Mouse (Mus musculus): ENCODE data around the gene Retreg2.

DNA sequence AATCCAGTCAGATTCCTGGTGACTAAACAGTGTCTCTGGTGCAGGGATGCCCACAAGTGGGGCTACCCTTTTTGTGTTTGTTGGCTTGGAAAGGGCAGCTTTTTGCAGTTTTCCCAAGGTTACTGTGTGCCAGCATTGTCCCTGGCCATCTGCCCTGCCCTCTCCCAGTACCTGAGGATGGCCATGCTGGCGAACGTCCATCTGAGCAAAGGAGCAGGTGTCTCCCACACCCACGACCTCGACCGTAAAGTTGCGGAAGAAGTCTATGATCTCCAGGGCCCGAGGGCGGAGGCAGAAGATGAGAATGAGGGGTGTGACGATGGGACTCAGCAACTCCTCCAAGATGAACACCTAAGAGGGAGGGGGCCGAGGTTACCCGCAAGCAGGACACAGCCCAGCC, 42.9 kb downstream of the Retreg2 start:
- TF ChIP-seq HCFC1 (IDR thresholded peaks at IDR 0.05; ENCODE audit: borderline replicate concordance, insufficient read depth, low read length) (no peak), CHD2 (IDR thresholded peaks at IDR 0.05; ENCODE audit: low read depth, low read length) (no peak)
